Mouse (Mus musculus) spleen, adult 2 months (tissue): ENCODE results near the gene Sugp1.

Experiments used
- CTCF ChIP-seq: fragments of 200-500 bp; IDR thresholded peaks from 2 replicates; pipeline ENCODE4 v1.5.1; 2011; ENCODE audit warnings: mild to moderate bottlenecking, inconsistent platforms; ENCODE audit not compliant: insufficient read depth, insufficient read length, insufficient replicate concordance; ENCODE audit errors: extremely low read depth
- POLR2A ChIP-seq: fragments of 200-500 bp; IDR thresholded peaks from 2 replicates; pipeline ENCODE4 v1.6.1; 2011; ENCODE audit warnings: low read depth, low read length, inconsistent platforms

GRCm38 (mm10) chr8:70120667-70121066 is 78.1 kb downstream of the Sugp1 start, which contains the start of gene Ncan:
- no peak for TF ChIP-seq CTCF
- no peak for TF ChIP-seq POLR2A
